Mouse (Mus musculus): Measurements from ENCODE around the gene Oxsm. TPM values are rescaled to one million over a fixed set of nuclear protein-coding genes. Genes with fewer than 3 reads are reported as not detected.

Oxsm gene
- total and polyA plus RNA-seq, 2 experiments from 2014 or later = 1.3 to 5.5 TPM

DNA sequence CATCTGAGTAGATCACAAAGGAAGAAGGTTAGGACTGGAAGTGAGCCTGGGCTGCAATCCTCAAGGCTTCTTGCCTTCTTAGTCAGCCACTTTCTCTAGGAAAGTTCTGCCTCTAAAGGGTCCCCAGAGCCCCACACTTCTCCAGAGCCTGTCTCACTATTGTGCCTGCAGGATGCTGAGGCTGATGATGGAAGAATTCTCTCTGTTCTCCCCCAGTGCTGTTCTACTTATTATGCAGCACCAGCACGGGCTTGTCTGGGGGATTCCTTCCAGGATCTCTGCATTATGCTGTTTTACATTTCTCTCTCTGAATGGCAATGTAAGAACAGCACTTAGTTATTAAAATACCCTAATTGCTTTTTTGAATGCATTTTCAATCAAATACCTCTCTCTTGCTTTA, 16.1 kb downstream of the Oxsm start:
- Histone ChIP-seq H3K27me3 (ENCODE audit: insufficient read depth, low read length) (no peaks in the 10 kb centered on the region), H3K9ac (replicated peaks; ENCODE audit: low read length, poor library complexity, severe bottlenecking) (no peak overlapping the region), H3K4me2 (ENCODE audit: low read depth, low read length, poor library complexity, severe bottlenecking) (no peak overlapping the region), H3K27ac (ENCODE audit: low read depth, low read length) (no peak overlapping the region), H3K9me3 (ENCODE audit: low read length) (no peaks in the 10 kb centered on the region), H3K36me3 (ENCODE audit: insufficient read depth, low read length) (no peaks in the 10 kb centered on the region), H3K4me3 (ENCODE audit: low read depth, low read length) (no peak overlapping the region), H3K4me1 (ENCODE audit: insufficient read depth, low read length) (no peaks in the 10 kb centered on the region)
- WGBS = 27% methylated on average over 1 of the region's 1 CpGs
- ATAC-seq (ENCODE audit: low FRiP score) (no peak), DNase-seq (ENCODE audit: low spot score) (no peak)
- TF ChIP-seq CTCF (IDR thresholded peaks at IDR 0.05) = no peak

GRCm38 (mm10) chr14:16230581-16230980, 19.0 kb downstream of the Oxsm start:
- no peak overlapping the region for H3K4me3 ChIP-seq (ENCODE audit: low read depth, low read length)
- no peaks in the 10 kb centered on the region for H3K9me3 ChIP-seq (ENCODE audit: low read length)
- no peak overlapping the region for H3K4me2 ChIP-seq (ENCODE audit: low read depth, low read length, poor library complexity, severe bottlenecking)
- H3K36me3 ChIP-seq (ENCODE audit: insufficient read depth, low read length) = no peaks in the 10 kb centered on the region
- H3K4me1 ChIP-seq (ENCODE audit: insufficient read depth, low read length) = no peaks in the 10 kb centered on the region
- H3K27me3 ChIP-seq (ENCODE audit: insufficient read depth, low read length) = no peaks in the 10 kb centered on the region
- TF ChIP-seq CTCF (IDR thresholded peaks at IDR 0.05) = no peak
- H3K27ac ChIP-seq (ENCODE audit: low read depth, low read length) = no peak overlapping the region
- no peak overlapping the region for H3K9ac ChIP-seq (replicated peaks; ENCODE audit: low read length, poor library complexity, severe bottlenecking)
- ATAC-seq (ENCODE audit: low FRiP score) = no peak
- DNase-seq (ENCODE audit: low spot score) = no peak

- H3K4me2 ChIP-seq (ENCODE audit: low read depth, low read length, poor library complexity, severe bottlenecking) = no peak overlapping the region
- H3K4me1 ChIP-seq (ENCODE audit: insufficient read depth, low read length) = no peaks in the 10 kb centered on the region
- WGBS = 75% methylated on average over 2 of the region's 2 CpGs
- no peak overlapping the region for H3K4me3 ChIP-seq (ENCODE audit: low read depth, low read length)
- no peaks in the 10 kb centered on the region for H3K9me3 ChIP-seq (ENCODE audit: low read length)
- no peaks in the 10 kb centered on the region for H3K36me3 ChIP-seq (ENCODE audit: insufficient read depth, low read length)
- ATAC-seq (ENCODE audit: low FRiP score) (no peak), DNase-seq (ENCODE audit: low spot score) (peak; percentile 24)
- H3K27me3 ChIP-seq (ENCODE audit: insufficient read depth, low read length) = no peaks in the 10 kb centered on the region
- no peak for TF ChIP-seq CTCF (IDR thresholded peaks at IDR 0.05)
- no peak overlapping the region for H3K9ac ChIP-seq (replicated peaks; ENCODE audit: low read length, poor library complexity, severe bottlenecking)
- H3K27ac ChIP-seq (ENCODE audit: low read depth, low read length) = no peak overlapping the region
Measured at GRCm38 (mm10) chr14:16229395-16229794, 20.2 kb downstream of the Oxsm start.

DNA sequence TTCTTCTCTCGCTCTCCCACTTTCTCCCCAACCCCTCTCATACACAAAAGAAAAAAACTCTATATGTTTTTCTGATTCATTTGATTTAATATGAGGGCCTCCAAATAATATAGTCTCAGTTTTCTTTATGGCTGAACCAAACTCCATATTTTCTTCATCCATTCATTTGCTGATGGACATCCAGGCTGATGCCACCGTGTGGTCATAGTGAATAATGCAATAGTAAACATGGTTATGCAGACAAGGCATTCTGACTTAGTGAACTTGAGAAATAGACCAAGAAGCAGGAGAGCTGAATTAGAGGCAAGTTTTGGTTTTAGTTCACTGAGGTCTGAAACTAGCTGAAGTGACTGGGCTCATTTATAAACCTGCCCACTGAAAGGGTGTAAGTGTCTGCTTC, 30.6 kb downstream of the Oxsm start:
- Histone ChIP-seq H3K27ac (ENCODE audit: low read depth, low read length) (no peak overlapping the region), H3K36me3 (ENCODE audit: insufficient read depth, low read length) (no peaks in the 10 kb centered on the region), H3K4me2 (ENCODE audit: low read depth, low read length, poor library complexity, severe bottlenecking) (no peak overlapping the region), H3K9ac (replicated peaks; ENCODE audit: low read length, poor library complexity, severe bottlenecking) (no peak overlapping the region), H3K4me1 (ENCODE audit: insufficient read depth, low read length) (no peaks in the 10 kb centered on the region), H3K4me3 (ENCODE audit: low read depth, low read length) (no peak overlapping the region), H3K9me3 (ENCODE audit: low read length) (no peaks in the 10 kb centered on the region), H3K27me3 (ENCODE audit: insufficient read depth, low read length) (no peaks in the 10 kb centered on the region)
- TF ChIP-seq CTCF (IDR thresholded peaks at IDR 0.05) = peak; percentile 78
- peak; percentile 71 for DNase-seq (ENCODE audit: low spot score)
- no peak for ATAC-seq (ENCODE audit: low FRiP score)
- WGBS = 54% methylated on average over 2 of the region's 2 CpGs

DNA sequence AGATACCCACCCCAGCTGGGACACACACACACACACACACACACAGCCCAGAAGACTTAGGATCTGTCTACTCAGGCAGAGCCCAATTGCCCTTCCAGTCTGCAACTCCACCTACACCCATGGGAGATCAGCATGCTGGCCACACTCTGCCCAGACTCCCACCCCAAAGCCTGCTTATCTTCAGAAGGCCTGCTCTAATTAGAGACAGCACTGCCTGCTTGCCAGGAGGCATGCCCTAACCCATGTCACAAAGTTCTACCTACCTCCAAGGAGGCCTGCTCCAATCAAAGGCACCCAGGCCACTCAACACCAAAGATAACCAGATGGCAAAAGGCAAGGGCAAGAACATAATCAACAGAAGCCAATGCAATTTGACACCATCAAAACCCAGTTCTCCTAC, 41.9 kb downstream of the Oxsm start:
- H3K4me2 ChIP-seq (ENCODE audit: low read depth, low read length, poor library complexity, severe bottlenecking) = no peak overlapping the region
- DNase-seq (ENCODE audit: low spot score) (no peak), ATAC-seq (ENCODE audit: low FRiP score) (no peak)
- no peak overlapping the region for H3K9ac ChIP-seq (replicated peaks; ENCODE audit: low read length, poor library complexity, severe bottlenecking)
- TF ChIP-seq CTCF (IDR thresholded peaks at IDR 0.05) = no peak
- no peak overlapping the region for H3K27ac ChIP-seq (ENCODE audit: low read depth, low read length)
- H3K4me3 ChIP-seq (ENCODE audit: low read depth, low read length) = no peak overlapping the region
- no peaks in the 10 kb centered on the region for H3K27me3 ChIP-seq (ENCODE audit: insufficient read depth, low read length)
- no peaks in the 10 kb centered on the region for H3K36me3 ChIP-seq (ENCODE audit: insufficient read depth, low read length)
- no peaks in the 10 kb centered on the region for H3K4me1 ChIP-seq (ENCODE audit: insufficient read depth, low read length)
- no peaks in the 10 kb centered on the region for H3K9me3 ChIP-seq (ENCODE audit: low read length)

DNA sequence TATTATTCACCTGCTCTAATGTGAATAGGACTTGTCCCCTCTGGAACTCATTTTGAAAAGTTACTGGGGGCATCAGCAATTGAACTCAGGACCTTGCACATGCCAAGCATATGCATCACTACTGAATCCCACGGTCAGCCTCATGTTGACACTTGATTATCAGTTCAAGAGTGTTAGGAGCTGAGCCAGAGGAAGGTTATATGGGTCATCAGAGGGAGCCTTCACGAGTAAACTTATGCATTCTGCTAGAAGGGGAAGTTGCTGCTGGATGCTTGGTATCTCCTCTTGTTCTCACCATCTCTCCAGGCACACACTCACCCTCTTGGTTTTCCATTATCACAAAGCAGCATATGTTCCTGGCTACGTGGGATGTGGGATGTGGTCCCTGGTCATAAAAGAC, 47.9 kb downstream of the Oxsm start:
- Histone ChIP-seq H3K27me3 (ENCODE audit: insufficient read depth, low read length) (no peaks in the 10 kb centered on the region), H3K36me3 (ENCODE audit: insufficient read depth, low read length) (no peaks in the 10 kb centered on the region), H3K4me3 (ENCODE audit: low read depth, low read length) (no peak overlapping the region), H3K4me1 (ENCODE audit: insufficient read depth, low read length) (no peaks in the 10 kb centered on the region), H3K4me2 (ENCODE audit: low read depth, low read length, poor library complexity, severe bottlenecking) (no peak overlapping the region), H3K9me3 (ENCODE audit: low read length) (no peaks in the 10 kb centered on the region), H3K27ac (ENCODE audit: low read depth, low read length) (no peak overlapping the region), H3K9ac (replicated peaks; ENCODE audit: low read length, poor library complexity, severe bottlenecking) (no peak overlapping the region)
- no peak for DNase-seq (ENCODE audit: low spot score)
- 30% methylated on average over 3 of the region's 3 CpGs for WGBS
- TF ChIP-seq CTCF (IDR thresholded peaks at IDR 0.05) = no peak
- no peak for ATAC-seq (ENCODE audit: low FRiP score)
